Mouse (Mus musculus): Measurements from ENCODE around the gene Catsper4. TPM values are rescaled to one million over a fixed set of nuclear protein-coding genes. Genes with fewer than 3 reads are reported as not detected.

The Catsper4 gene
- polyA plus RNA-seq, 1 experiment, result not detected

DNA sequence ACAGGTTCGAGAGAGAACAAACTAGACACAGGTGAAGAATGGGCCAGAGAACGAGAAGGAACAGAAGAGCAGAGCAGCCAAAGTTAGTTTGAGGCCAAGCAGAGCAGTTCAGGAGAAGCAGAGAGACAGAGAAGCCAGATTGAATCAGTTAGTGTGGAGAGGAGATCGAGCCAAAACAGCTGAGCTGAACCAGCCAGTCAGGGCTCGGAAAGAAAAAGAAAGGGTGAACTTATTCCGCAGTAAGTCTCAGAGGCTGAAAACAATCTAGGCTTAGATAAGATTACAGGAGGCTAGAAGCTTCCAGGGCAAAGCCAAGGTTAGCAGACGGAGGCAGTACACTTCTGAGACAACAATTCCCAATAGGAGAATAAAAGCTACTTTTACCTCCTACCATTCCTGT lies 62.2 kb downstream of the Catsper4 start:
- TF ChIP-seq EP300 (IDR thresholded peaks at IDR 0.05; ENCODE audit: insufficient read depth, low read depth, low read length) (no peak), POLR2A (IDR thresholded peaks at IDR 0.05; ENCODE audit: insufficient read depth, low read length) (no peak), CTCF (IDR thresholded peaks at IDR 0.05; ENCODE audit: low read depth, low read length) (no peak)
- no peak overlapping the region for H3K4me3 ChIP-seq (ENCODE audit: low read depth, low read length)
- no peak overlapping the region for H3K27ac ChIP-seq (ENCODE audit: insufficient read depth, low read length)
- no peaks in the 10 kb centered on the region for H3K4me1 ChIP-seq (ENCODE audit: control insufficient read depth, insufficient read depth, low read length)
- H3K36me3 ChIP-seq (ENCODE audit: control insufficient read depth, insufficient read depth, low read length, poor library complexity, severe bottlenecking), result peaks cover 20% of the 10 kb centered on the region
- H3K27me3 ChIP-seq (ENCODE audit: control insufficient read depth, insufficient read depth, low read length, poor library complexity, severe bottlenecking), result no peaks in the 10 kb centered on the region
- H3K9ac ChIP-seq (ENCODE audit: low read depth, poor library complexity, severe bottlenecking), result no peak overlapping the region
- H3K9me3 ChIP-seq (replicated peaks; ENCODE audit: control insufficient read depth, insufficient read depth, low read length, poor library complexity, severe bottlenecking), result no peaks in the 10 kb centered on the region

DNA sequence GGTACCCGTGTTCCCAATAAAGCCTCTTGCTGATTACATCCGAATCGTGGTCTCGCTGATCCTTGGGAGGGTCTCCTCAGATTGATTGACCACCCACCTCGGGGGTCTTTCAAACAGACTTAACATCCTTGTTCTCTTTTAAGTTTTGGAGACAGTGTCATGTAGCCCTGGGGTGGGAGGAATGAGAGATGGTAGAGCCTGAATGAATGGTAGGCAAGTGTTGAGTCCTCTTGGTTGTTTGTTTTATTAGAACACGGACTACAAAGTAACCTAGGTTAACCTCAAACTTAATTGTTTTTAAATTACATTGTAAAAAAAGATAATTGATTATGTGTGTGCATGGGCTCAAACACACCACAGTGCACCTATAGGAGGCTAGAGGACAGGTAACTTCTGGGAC lies 62.6 kb downstream of the Catsper4 start:
- H3K4me3 ChIP-seq (ENCODE audit: low read depth, low read length), result no peak overlapping the region
- no peaks in the 10 kb centered on the region for H3K27me3 ChIP-seq (ENCODE audit: control insufficient read depth, insufficient read depth, low read length, poor library complexity, severe bottlenecking)
- no peak overlapping the region for H3K9ac ChIP-seq (ENCODE audit: low read depth, poor library complexity, severe bottlenecking)
- no peak overlapping the region for H3K27ac ChIP-seq (ENCODE audit: insufficient read depth, low read length)
- no peaks in the 10 kb centered on the region for H3K4me1 ChIP-seq (ENCODE audit: control insufficient read depth, insufficient read depth, low read length)
- peaks cover 20% of the 10 kb centered on the region for H3K36me3 ChIP-seq (ENCODE audit: control insufficient read depth, insufficient read depth, low read length, poor library complexity, severe bottlenecking)
- TF ChIP-seq POLR2A (IDR thresholded peaks at IDR 0.05; ENCODE audit: insufficient read depth, low read length) (no peak), CTCF (IDR thresholded peaks at IDR 0.05; ENCODE audit: low read depth, low read length) (no peak), EP300 (IDR thresholded peaks at IDR 0.05; ENCODE audit: insufficient read depth, low read depth, low read length) (no peak)
- no peaks in the 10 kb centered on the region for H3K9me3 ChIP-seq (replicated peaks; ENCODE audit: control insufficient read depth, insufficient read depth, low read length, poor library complexity, severe bottlenecking)

Other genes with a start within 250 kb of the Catsper4 start
- gene Dhdds, start 226.5 kb downstream of the Catsper4 start, polyA plus RNA-seq (2011; ENCODE audit: insufficient read depth, insufficient read length, low read depth, missing spikeins), result 18.5 and 23.5 TPM in 2 replicates
- gene Lin28a, start 208.5 kb downstream of the Catsper4 start, polyA plus RNA-seq (2011; ENCODE audit: insufficient read depth, insufficient read length, low read depth, missing spikeins), result 201 and 217 TPM in 2 replicates
- gene Zfp683, start 173.5 kb downstream of the Catsper4 start, polyA plus RNA-seq (2011; ENCODE audit: insufficient read depth, insufficient read length, low read depth, missing spikeins), result not detected in 2 replicates
- 19.2 and 26.1 TPM in 2 replicates for gene Crybg2, start 166.6 kb downstream of the Catsper4 start, polyA plus RNA-seq (2011; ENCODE audit: insufficient read depth, insufficient read length, low read depth, missing spikeins)
- gene Cd52, start 132.3 kb downstream of the Catsper4 start, polyA plus RNA-seq (2011; ENCODE audit: insufficient read depth, insufficient read length, low read depth, missing spikeins), result not detected in 2 replicates
- gene Ubxn11, start 124.8 kb downstream of the Catsper4 start, polyA plus RNA-seq (2011; ENCODE audit: insufficient read depth, insufficient read length, low read depth, missing spikeins), result 10.4 and 11.6 TPM in 2 replicates
- gene Sh3bgrl3, start 98.6 kb downstream of the Catsper4 start, polyA plus RNA-seq (2011; ENCODE audit: insufficient read depth, insufficient read length, low read depth, missing spikeins), result 105 and 106 TPM in 2 replicates
- gene Cep85, start 40.3 kb downstream of the Catsper4 start, polyA plus RNA-seq (2011; ENCODE audit: insufficient read depth, insufficient read length, low read depth, missing spikeins), result 66.3 and 69.0 TPM in 2 replicates
- not detected in 2 replicates for gene Gm7534, start 24.4 kb downstream of the Catsper4 start, polyA plus RNA-seq (2011; ENCODE audit: insufficient read depth, insufficient read length, low read depth, missing spikeins)
- gene Cnksr1, start 11.0 kb upstream of the Catsper4 start, polyA plus RNA-seq (2011; ENCODE audit: insufficient read depth, insufficient read length, low read depth, missing spikeins), result 10.4 and 10.8 TPM in 2 replicates
- gene E130218I03Rik, start 16.3 kb upstream of the Catsper4 start, polyA plus RNA-seq (2011; ENCODE audit: insufficient read depth, insufficient read length, low read depth, missing spikeins), result not detected in 2 replicates
- gene Zfp593, start 18.2 kb upstream of the Catsper4 start, polyA plus RNA-seq (2011; ENCODE audit: insufficient read depth, insufficient read length, low read depth, missing spikeins), result 16.8 and 17.2 TPM in 2 replicates
- not detected in 2 replicates for gene Gm30191, start 19.6 kb upstream of the Catsper4 start, polyA plus RNA-seq (2011; ENCODE audit: insufficient read depth, insufficient read length, low read depth, missing spikeins)
- 0.55 TPM in 1 of 2 replicates, not detected in the other for gene Grrp1, start 26.7 kb upstream of the Catsper4 start, polyA plus RNA-seq (2011; ENCODE audit: insufficient read depth, insufficient read length, low read depth, missing spikeins)
- 12.0 and 14.1 TPM in 2 replicates for gene Pdik1l, start 60.5 kb upstream of the Catsper4 start, polyA plus RNA-seq (2011; ENCODE audit: insufficient read depth, insufficient read length, low read depth, missing spikeins)
- gene Trim63, start 87.7 kb upstream of the Catsper4 start, polyA plus RNA-seq (2011; ENCODE audit: insufficient read depth, insufficient read length, low read depth, missing spikeins), result 5.4 and 7.4 TPM in 2 replicates
- gene Slc30a2, start 115.8 kb upstream of the Catsper4 start, polyA plus RNA-seq (2011; ENCODE audit: insufficient read depth, insufficient read length, low read depth, missing spikeins), result 3.9 and 4.9 TPM in 2 replicates
- gene Extl1, start 156.5 kb upstream of the Catsper4 start, polyA plus RNA-seq (2011; ENCODE audit: insufficient read depth, insufficient read length, low read depth, missing spikeins), result 3.3 and 3.9 TPM in 2 replicates
- gene Pafah2, start 168.9 kb upstream of the Catsper4 start, polyA plus RNA-seq (2011; ENCODE audit: insufficient read depth, insufficient read length, low read depth, missing spikeins), result 16.4 and 16.5 TPM in 2 replicates
- gene Stmn1, start 240.9 kb upstream of the Catsper4 start, polyA plus RNA-seq (2011; ENCODE audit: insufficient read depth, insufficient read length, low read depth, missing spikeins), result 266 and 270 TPM in 2 replicates

Measured in ES-Bruce4 (cell line).